Comparison of ENCODE assay signal across 11 mouse cellular contexts in genomic region chr17:46994641-46995398, GRCm38 (mm10). TPM values are rescaled to one million over a fixed set of nuclear protein-coding genes. Genes with fewer than 3 reads are reported as not detected.
DNase-seq lines count a peak whose midpoint lies in the region; ATAC-seq lines count a peak whose summit lies in the region.
"Had no signal": no experiment of that assay in that cellular context is flagged by ENCODE, and none has a peak within 500 bp of the region (broad histone marks: within the 10 kb centered on the region; RNA-seq: fewer than 3 reads in every experiment).

No protein-coding gene starts in this region.

- H3K9ac ChIP-seq in hindbrain, embryonic 14.5 days, result no peak overlapping the region

- peak; percentile 55; the same call in 1 of the 2 replicates for ATAC-seq in neutrophil, adult 5-6 weeks (ENCODE audit: extremely low read depth, insufficient number of reproducible peaks, low FRiP score, poor library complexity, severe bottlenecking)
- ATAC-seq in frontal cortex, adult (ENCODE audit: low TSS enrichment), result no peak
- ATAC-seq in hindbrain, embryonic 14.5 days (ENCODE audit: low FRiP score), result no peak
- ATAC-seq: midbrain, embryonic 16.5 days had no signal

- H3K36me3 ChIP-seq in hindbrain, embryonic 14.5 days (replicated peaks; ENCODE audit: control insufficient read depth, insufficient read depth), result peaks cover 64% of the 10 kb centered on the region

- H3K4me2 ChIP-seq in hindbrain, embryonic 14.5 days (replicated peaks), result no peak overlapping the region

- no peaks in the 10 kb centered on the region for H3K9me3 ChIP-seq in hindbrain, embryonic 14.5 days (ENCODE audit: control insufficient read depth, low read length)

- no peak overlapping the region for H3K27ac ChIP-seq in hindbrain, embryonic 14.5 days

- H3K4me1 ChIP-seq in hindbrain, embryonic 14.5 days (replicated peaks; ENCODE audit: control insufficient read depth, insufficient read depth, low read length), result no peaks in the 10 kb centered on the region

- DNase-seq in lung, adult 18-20 months, result peak; percentile 22 to 36
- DNase-seq in lung, postnatal 14 days, result no peak
- peak; percentile 6 for DNase-seq in embryo, embryonic 9.5 days (ENCODE audit: extremely low spot score)
- DNase-seq in kidney, postnatal 4 days, result peak; percentile 49 to 65
- no peak for DNase-seq in frontal cortex, postnatal 25 days (ENCODE audit: low spot score in 2 of 2)
- no peak for DNase-seq in hindbrain, embryonic 14.5 days (ENCODE audit: low spot score)
- DNase-seq: right cerebral cortex, adult 18-20 months; thymus, postnatal 14 days had no signal

- H3K4me3 ChIP-seq in hindbrain, embryonic 14.5 days (replicated peaks; ENCODE audit: low read length), result no peak overlapping the region

- H3K27me3 ChIP-seq in hindbrain, embryonic 14.5 days (ENCODE audit: control insufficient read depth, insufficient read depth, low read length), result no peaks in the 10 kb centered on the region

- 87% methylated on average over 10 of the region's 10 CpGs for WGBS in hindbrain, embryonic 14.5 days

RNA-seq across cellular contexts. Expression of gene Ubr2, which starts 15.5 kb away (rescaled TPM):
- total RNA-seq in neutrophil, adult 5-6 weeks (2017), result 69.0 and 70.2 TPM in 2 replicates
- 22.5 and 22.9 TPM in 2 replicates for polyA plus RNA-seq in hindbrain, embryonic 14.5 days (2014; fragmentation: Nextera tagmentation; extraction: Ambion mirVana)

Comparison
In these comparisons a context has a peak if more than half of its experiments do, and no peak if none do; other contexts are left out.
1. DNase-seq: peak in lung, adult 18-20 months (2 of 2), embryo, embryonic 9.5 days (single experiment) and kidney, postnatal 4 days (2 of 2); none in lung, postnatal 14 days (single experiment), frontal cortex, postnatal 25 days (0 of 2) and hindbrain, embryonic 14.5 days (single experiment).